Mouse (Mus musculus) layer of hippocampus, adult 9-10 months (tissue): ENCODE results near the gene Limch1.

Source experiments
- DNase-seq: peaks from one replicate; pipeline ENCODE4 v3.0.0; 2022; ENCODE audit warnings: low spot score

Gene Limch1

DNA sequence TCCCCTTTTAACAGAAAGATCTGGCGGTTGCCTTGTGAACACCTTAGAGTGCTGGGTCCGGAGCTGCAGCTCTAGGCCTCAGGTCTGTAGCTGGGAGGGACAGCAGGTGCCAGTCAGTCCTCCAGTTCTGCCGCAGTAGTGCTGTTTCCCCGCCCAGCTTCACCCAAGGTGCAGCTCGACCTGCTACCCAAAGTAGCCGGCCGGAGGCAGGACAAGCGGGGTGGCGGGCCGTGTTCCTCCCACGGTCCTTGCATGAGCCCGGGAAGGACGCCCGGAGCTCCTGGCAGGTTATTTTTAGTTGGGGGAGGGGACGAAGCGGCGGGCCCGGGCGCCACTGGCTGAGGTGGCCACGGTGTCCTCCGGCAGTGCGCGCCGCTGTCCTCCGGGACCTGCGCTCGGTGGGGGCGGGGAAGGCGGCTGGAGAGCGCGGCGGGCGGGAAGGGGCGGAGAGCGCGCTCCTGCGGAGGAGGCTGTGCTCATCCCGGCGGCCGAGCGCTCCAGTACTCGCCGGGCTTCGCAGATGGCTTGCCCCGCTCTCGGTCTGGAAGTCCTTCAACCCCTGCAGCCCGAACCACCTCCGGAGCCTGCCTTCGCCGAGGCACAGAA lies at the start of gene Limch1:
Gene Limch1, plus strand, starts transcription at position 438 of the 606 bp plus-strand sequence.
- no peak for DNase-seq

DNA sequence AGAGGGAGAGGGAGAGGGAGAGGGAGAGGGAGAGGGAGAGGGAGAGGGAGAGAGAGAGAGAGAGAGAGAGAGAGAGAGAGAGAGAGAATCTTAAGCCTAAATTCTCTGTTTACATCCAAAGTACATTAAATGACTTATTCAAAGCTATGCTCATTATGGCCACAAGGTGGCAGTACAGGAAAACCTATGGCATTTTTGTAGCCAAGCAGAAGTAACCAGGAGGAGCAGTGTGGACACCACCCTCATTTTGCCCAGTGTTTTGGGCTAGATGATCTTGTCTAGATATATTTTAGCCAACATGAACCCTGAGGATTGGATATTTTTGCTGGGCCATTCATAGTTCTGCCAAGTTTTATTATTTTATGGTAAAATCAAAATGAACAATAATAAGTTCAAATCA lies 48.5 kb upstream of the Limch1 start:
- peak; percentile 66 for DNase-seq

DNA sequence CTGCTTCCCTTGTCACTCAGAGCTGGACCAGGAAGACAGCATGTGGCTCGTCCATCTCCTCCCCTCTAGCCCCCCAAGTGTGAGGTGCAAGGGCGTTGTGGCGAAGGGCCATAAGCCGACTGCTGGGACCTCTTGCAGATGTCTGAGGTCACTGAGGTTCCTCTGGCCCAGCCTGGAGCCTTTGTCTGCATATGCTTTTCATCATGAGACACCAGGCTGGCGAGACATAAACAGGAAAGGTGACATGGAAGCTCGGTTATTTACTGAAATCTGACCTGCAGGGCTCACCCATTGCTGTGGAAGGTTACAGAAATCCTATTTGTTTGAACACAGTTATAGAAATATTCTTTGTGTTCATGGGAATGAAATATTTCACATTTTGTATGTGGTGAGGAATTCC lies 45.7 kb upstream of the Limch1 start:
- DNase-seq, result no peak

DNA sequence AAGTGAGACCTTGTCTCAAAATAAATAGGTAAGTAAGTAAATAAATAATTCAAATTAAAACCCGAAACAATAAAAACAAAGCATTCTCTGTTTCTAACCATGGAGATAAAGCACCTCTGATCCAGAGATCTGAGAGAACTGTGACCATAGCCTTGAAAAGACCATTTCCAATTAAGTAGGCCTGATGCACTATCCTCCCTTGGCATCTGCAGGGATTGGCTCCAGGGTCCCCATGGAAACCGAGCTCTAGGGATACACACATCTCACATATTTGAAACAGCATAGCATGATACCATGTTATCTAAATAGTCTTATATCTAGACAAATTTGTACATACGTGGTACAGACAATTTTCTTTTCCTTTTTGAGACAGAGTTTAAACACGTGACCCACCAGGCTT lies 43.7 kb upstream of the Limch1 start:
- no peak for DNase-seq

DNA sequence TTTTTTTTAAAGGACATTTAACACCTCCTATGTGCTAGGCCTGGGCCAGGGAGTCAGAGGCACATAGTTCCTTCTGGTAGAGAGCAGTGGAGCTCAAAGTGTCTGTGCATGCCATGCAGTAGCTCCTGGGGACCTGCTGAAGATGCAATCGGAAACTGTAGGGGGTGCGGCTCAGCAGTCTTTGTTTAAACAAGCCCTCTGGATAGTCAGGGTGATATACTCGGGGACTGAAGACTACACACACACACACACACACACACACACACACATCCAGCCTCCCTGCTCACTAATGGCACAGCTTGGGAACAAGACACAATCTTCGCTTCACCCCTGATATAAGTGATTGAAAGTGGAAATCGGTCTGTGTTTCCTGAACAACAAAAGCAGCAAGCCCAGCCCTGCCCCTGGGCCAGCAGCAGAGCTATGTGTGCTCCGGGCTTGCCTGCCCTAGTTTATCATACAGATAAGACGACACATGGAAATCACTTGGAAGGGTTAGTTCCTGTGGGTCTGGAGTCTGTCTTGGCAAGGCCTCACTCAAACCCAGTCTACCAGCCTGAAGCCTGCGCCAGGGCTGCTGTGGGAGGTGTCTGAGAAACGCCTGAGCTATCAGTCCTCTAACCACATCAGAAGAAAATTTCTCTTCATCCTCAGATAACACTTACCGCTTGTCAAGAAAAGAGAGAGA lies 42.2 kb upstream of the Limch1 start:
- DNase-seq, result no peak

DNA sequence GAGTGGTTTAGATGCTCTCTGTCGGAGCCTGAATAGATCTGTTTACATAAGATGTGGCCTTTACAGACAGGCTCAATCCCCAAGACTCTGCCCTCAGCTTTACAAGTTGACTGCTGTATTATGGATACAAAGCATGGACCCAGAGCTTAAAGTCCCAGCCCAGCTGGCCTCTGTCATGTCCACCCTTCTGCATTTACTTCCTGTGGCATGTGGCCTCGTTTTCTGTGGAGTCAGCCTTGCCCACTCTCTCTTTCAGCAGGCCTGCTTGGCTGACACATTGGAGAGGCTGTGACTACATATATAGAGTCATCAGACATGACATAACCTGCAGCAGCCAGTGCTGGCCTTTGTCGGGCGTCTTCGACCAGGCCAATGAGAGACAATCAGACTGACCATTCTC lies 37.8 kb upstream of the Limch1 start:
- no peak for DNase-seq

DNA sequence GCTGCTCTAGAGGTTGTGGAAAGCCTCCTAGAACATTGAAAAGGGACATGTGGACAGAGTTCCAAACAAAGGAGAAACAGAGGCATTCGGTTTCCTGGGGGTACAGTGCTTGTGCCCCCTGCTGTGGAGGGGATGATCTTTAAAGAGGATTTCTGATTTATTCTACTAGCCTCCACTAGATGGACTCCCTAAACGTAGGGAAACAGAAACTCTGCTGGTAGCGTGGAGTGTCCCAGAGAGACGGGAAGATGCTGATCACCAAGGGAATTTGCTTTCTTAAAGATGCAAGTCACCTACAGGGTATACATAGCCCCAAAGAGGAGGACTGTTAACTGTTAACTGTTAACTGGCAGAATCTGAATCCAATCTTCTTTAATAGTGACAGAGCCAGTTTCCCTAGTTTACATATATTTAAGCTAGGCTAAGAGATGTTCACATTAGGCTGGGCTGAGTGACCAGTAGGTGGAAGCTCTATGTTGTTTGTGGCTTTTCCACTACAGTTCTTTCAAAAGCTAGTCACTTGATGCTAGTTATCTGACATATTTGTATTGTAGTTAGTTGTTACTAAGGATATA lies 35.1 kb upstream of the Limch1 start:
- no peak for DNase-seq

DNA sequence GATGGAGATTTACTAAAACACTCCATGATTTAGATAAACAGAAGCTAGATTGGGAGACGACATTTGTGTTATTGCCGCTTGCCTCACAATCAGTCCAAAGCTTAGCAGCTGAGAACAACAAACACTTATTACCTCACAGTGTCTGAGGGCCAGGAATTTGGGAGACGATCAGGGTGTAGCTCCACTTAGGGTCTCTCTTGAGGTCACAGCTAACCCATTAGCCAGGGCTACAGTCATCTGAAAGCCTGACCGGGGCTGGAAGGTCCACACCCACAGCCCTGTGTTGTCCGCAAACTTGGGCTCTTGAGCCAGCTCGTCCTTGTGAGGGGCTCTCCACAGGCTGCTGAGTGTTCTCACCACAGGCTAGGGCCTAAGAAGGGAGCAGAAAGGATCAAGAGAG lies 32.8 kb upstream of the Limch1 start:
- DNase-seq, result no peak

DNA sequence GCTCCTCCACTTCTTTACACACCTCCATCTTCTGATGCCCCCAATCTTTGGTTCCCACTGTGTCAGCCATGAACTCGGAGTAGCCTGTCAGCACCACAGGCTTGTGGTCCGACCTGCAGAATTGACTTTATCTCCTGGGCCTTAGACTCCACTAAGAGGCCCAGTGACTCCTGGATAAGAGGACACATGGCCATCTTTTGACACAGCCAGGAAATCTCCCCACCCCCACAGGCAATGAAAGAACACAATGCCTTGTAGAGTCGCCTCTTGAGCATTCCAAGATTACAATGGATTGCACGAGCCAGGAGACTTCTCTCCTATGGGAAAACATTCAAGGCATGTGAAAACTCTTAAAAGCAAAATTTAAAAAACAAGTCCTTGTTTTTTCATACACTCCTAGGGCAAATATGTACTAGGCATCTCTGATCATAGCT lies 30.1 kb upstream of the Limch1 start:
- no peak for DNase-seq

DNA sequence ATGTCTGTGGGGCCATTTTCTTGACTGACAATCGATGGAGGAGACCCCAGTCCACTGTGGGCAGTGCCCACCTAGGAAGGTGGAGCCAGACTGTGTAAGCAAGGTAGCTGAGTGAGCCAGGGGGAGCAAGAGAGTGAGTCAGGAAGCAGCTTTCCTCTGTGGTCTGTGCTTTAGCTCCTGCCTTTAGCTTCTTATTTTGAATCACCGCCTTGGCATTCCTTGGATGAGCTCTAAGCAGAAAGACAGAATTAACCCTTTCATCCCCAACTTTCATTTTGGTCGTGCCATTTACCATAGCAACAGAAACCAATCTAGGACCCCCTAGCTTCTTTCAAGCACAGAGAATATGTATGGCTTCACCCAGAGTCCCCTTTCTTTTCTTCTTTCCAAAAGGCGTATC lies 27.7 kb upstream of the Limch1 start:
- DNase-seq, result no peak

DNA sequence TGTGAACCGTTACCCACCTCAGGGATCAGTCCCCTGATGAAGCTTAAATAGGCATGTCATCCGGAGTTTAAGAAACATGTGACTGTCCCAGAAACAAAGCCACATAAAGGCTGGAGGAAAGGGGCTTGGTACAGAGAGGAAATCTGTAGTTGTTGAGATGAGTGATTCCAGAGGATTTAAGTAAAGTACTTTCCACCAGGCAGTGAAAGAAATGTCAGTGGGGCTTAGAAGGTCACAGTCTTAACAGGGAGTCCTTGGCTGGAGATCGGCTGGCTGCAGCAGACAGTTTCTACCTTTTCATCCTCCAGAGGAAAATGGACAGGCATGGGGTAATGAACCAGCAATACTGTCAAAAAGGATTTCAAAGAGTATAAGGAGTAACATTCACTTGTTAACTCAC lies 27.2 kb upstream of the Limch1 start:
- DNase-seq, result no peak

DNA sequence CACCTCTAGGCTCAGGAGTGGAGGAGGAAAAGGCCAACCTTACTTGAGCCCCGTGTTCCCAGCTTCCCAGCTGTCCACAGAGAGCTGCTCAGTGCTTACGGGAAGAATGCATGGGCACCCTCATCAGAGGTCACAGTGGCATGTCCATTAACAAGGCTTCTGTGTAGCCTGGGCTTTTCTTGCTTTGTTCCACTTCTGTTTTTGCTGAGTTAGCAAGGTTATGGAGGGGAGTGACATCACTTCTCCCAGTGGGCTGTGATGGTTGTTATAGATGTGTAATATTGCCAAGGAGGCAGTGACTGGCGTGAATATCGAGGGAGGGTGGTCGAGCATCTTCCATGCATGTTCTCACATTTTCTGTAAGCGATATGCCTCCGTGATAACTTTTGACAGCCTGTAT lies 26.7 kb upstream of the Limch1 start:
- no peak for DNase-seq

DNA sequence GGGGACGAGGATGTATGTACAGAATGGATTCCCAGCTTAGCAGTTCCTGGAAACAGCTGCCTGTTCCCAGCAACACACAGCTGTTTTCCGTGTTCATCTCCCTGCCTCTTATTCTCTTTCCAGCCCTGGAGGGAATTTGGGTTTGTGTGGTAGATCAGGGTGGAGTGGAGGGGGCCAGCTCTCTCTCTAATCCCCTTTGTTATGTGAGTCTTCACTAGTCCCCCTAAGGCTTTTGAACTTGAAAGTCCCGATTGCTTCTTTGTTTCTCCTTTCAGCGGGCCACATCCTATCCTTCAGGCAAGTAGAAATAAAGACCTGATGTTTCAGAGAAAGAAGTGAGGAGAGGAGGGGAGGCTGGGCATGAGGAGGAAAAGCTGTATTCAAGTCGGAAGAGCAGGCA lies 24.7 kb upstream of the Limch1 start:
- DNase-seq, result no peak

DNA sequence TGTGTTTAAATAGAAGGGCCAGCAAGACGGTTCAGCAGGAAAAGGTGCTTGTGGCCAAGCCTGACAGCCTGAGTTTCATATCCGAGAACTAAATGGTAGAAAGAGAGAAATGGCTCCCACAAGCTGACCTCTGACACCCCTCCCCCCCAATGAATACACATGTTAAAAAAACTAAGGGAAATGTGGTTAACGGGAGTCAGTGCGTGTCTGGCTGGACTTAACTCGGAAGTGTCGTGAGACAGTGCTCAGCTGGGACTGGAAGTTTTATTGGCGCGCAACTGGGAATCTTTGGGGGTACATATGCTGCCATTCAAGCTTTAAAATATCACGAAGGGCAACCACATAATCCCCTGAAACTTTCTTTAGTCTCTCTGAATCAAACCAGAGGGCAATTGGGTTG lies 23.0 kb upstream of the Limch1 start:
- no peak for DNase-seq

DNA sequence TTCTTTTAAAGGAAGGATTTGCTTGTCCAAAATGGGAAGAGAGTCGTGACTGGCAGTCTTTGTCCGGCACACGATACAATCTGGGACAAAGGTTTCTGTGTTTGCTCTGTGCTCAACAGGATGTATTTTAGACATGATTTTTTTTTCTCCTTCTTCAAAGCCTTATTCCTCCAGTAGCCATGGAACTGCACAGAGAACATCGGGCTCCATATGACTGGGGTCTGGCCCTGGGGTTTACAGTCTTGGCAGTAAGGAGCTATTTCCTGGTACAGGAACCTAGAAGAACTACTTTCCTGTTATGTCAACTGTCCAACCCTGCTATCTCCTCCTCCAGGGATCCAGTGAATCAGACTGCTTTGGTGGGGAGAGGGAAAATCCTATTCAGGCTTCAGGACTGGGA lies 22.6 kb upstream of the Limch1 start:
- DNase-seq, result no peak

DNA sequence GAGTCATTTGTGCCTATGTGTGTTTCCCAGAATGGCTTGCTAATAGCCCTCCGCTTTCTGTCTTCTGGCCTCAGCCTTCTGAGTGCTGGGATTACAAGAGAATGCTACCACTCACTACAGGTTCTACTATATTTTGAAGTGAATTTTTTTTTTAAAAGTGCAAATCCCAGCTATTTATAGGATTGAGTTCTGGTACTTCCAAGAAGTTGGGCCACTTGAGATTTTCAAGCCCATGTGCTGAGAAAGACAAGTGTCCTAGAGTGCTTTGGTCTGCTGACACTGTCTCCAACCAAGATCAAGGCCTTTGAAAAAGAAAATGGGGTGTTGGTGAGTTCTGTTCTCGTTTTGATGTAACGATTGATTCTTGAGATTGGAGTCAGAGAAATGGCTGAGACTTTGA lies 22.0 kb upstream of the Limch1 start:
- no peak for DNase-seq

DNA sequence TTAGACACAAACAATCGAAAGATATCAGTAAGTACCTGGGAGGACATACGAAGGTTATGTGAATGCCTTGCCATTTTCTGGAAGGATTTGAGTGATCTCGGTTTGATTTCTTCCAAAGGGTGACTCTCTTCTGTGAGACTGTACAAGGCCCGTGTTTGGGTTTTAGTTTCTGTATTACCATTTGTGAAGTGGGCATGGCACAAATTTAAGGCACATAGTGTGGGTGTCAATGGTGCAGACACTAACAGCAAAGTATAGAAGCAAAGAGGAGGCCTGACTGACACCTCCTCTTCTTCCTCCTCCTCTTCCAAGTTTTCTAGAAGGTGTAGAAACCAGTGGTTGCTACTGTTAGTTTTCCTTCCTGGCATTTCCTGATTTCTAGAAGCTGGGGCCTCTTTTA lies 16.3 kb upstream of the Limch1 start:
- DNase-seq, result no peak

DNA sequence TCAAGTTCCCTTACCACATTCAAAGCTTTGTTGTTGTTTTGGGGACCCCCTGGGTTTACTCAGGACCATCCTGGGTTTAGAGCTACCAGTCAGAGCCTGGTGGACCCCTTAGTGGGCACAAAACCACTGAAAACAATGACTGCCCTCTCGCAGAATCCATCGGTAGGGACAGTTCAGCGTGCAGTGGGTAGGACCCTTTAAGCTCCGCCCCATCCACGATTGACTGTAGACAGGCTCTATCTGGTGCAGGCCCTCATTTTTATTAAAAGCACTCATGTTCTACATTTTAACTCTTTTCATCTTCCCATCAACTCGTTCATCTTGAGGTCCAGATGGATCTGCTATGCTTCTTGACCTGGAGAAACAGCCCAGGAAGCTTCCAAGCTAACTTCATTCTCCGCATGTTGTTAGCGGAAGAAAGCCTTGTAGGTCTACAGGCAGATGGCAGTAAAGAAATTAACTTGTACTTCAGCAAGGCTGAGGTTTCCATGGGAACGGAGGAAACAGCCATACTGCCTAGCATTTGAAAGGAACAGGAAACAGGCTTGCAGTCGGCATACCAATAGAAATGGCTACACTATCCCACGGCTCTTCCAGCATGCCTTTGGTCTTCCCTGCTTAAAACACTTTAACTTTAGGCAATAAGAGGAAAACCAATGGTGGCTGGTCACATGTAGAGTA lies 14.9 kb upstream of the Limch1 start:
- peak; percentile 67 for DNase-seq

DNA sequence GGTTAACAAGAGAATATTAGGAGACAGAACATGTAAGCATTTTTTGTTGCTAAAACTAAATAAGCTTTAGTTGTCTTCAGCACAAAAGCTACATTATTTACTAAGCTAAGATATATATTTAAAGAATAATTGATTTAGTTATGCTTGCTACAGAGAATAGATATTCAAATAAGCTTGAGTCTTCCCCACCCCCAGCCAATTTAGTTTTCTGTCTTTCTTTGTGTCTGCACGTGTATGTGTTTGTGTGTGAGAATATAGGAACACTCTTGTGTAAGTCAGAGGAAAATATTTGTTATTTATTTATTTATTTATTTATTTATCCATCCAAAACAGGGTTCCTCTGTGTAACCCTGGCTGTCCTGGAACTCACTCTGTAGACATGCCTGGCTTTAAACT lies 14.3 kb upstream of the Limch1 start:
- DNase-seq, result no peak

DNA sequence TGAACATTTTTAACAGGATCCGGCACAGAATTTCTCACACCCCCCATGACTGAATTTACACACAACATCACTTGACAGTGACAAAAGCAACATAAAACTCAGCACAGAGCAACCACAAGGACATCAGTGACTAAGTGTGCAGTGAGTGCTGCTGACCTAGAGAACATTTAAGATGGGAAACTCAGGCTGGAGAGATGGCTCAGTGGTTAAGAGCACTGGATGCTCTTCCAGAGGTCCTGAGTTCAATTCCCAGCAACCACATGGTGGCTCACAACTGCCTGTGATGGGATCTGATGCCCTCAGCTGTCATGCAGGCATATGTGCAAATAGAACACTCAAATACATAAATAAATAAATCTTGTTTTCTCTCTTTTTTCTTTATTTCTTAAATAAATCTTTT lies 12.1 kb upstream of the Limch1 start:
- no peak for DNase-seq

DNA sequence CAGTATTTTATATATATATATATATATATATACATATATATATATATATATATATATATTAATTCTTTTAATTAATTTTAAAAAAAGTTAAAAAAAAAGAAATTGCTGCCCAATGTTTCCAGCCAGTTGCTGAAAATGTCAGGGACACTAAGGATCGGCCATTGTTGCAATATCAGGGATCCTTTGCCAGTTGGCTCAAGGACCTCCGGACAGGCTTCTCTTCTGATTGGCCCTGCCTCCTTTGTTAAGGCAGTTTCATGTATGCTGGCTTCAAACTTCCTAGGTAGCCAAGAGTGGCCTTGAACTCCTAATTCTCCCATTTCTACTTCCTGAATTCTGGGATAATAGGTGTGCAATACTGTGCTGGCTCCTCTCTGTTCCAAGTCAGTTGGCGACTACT lies 6.3 kb upstream of the Limch1 start:
- no peak for DNase-seq

DNA sequence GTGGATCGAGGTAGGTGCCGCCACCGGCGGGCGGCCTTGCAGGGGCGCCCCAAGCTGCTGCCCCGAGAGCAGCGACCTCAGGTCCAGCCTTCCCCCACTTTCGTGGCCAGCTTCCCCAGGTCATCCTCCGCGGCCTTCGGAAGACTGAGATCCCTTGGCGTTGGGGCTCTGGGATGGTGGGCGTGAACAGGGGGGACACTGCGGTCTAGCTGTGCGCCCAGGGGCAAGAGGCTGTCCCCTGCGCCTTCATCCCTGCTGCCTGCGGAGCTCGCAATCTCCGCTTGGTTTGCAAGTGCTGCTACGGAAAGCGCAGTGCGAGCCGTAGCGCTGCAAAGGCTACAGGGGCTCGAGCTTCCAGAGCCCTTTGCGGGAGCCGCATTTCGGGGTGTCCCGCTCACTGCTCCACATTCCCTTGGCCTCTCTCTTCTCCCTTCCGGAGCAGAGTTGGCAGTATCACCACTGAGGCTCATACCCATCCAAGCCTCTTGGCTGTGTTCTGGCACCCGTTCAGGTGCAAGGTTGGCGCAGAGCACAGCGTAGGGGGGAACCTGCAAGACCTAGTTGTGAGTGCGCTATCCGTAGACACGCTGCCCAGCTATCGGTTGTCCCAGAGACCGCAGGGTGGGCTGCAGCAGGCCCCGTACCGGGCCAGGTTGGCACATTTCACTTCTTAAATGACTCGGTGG lies 512 bp downstream of the Limch1 start:
- no peak for DNase-seq

DNA sequence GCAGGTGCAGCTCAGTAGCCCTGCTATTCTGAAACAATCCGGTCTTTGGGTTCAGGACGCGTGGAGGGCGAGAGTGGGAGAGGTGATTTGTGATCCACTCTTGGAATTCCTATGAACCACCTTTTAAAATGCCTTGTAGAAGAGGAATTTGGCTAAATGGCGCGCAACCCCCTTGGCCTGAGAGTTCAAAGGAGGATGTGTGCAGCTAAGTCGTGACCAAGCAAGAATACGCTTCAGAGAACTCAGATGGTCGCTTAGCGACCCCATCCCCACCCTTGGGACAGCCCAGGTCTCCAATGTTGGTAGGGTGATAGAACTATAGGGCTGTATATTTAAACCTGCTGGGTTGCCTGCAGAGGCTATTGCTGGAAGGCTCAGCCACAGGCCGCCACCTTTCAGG lies 1.1 kb downstream of the Limch1 start:
- no peak for DNase-seq
